Mouse (Mus musculus): ENCODE data around the gene Itgav. TPM values are rescaled to one million over a fixed set of nuclear protein-coding genes. Genes with fewer than 3 reads are reported as not detected.

The Itgav gene
- polyA plus RNA-seq, 1 experiment from 2014 or later, result 36.7 TPM

DNA sequence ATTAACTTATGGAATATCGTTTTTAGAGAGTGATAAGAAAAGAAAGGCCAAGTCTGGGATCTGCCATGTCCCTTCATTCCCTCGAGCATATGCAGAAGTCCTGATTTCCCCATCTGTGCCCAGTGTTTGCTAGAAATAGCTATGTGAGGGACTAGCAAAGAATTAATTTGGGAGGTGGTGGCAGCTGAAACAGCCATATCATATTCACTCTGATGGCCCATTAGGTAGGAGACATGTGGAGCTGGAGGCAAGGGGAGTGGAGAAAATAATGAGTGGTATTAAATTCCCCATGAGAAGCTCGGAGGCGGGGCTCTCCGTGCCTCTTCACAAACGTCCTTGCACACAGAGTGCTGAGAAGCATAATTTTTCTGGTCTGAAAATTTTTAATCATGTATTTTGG lies 92.0 kb downstream of the Itgav start:
- no peak overlapping the region for H3K27ac ChIP-seq
- H3K4me2 ChIP-seq (replicated peaks), result peak overlapping the region; percentile 28; the same call in 1 of the 2 replicates
- DNase-seq (ENCODE audit: low spot score), result no peak

GRCm38 (mm10) chr2:83825161-83825560 lies 101.0 kb downstream of the Itgav start:
- Histone ChIP-seq H3K4me3 (replicated peaks; ENCODE audit: low read length) (no peak overlapping the region), H3K27ac (peak overlapping the region; percentile 7; the same call in 1 of the 2 replicates), H3K4me2 (replicated peaks) (no peak overlapping the region), H3K36me3 (replicated peaks; ENCODE audit: control insufficient read depth, insufficient read depth) (no peaks in the 10 kb centered on the region), H3K9me3 (ENCODE audit: control insufficient read depth, low read length) (no peaks in the 10 kb centered on the region), H3K9ac (no peak overlapping the region), H3K4me1 (replicated peaks; ENCODE audit: control insufficient read depth, insufficient read depth, low read length) (peaks cover 21% of the 10 kb centered on the region), H3K27me3 (ENCODE audit: control insufficient read depth, insufficient read depth, low read length) (no peaks in the 10 kb centered on the region)
- no peak for ATAC-seq (ENCODE audit: low FRiP score)
- WGBS, result 45% methylated on average over 5 of the region's 5 CpGs
- peak; percentile 22 for DNase-seq (ENCODE audit: low spot score)

More for the DNA sequence above, 92.0 kb downstream of the Itgav start:
- ATAC-seq (ENCODE audit: low FRiP score), result no peak
- Histone ChIP-seq H3K4me1 (replicated peaks; ENCODE audit: control insufficient read depth, insufficient read depth, low read length) (peaks cover 28% of the 10 kb centered on the region), H3K9me3 (ENCODE audit: control insufficient read depth, low read length) (no peaks in the 10 kb centered on the region), H3K4me3 (replicated peaks; ENCODE audit: low read length) (no peak overlapping the region), H3K9ac (no peak overlapping the region), H3K36me3 (replicated peaks; ENCODE audit: control insufficient read depth, insufficient read depth) (no peaks in the 10 kb centered on the region), H3K27me3 (ENCODE audit: control insufficient read depth, insufficient read depth, low read length) (no peaks in the 10 kb centered on the region)
- 48% methylated on average over 6 of the region's 6 CpGs for WGBS

- no peak overlapping the region for H3K4me3 ChIP-seq (replicated peaks; ENCODE audit: low read length)
- peaks cover 21% of the 10 kb centered on the region for H3K4me1 ChIP-seq (replicated peaks; ENCODE audit: control insufficient read depth, insufficient read depth, low read length)
- 12% methylated on average over 3 of the region's 3 CpGs for WGBS
- DNase-seq (ENCODE audit: low spot score) (no peak), ATAC-seq (ENCODE audit: low FRiP score) (no peak)
- H3K9me3 ChIP-seq (ENCODE audit: control insufficient read depth, low read length), result no peaks in the 10 kb centered on the region
- H3K36me3 ChIP-seq (replicated peaks; ENCODE audit: control insufficient read depth, insufficient read depth), result no peaks in the 10 kb centered on the region
- no peaks in the 10 kb centered on the region for H3K27me3 ChIP-seq (ENCODE audit: control insufficient read depth, insufficient read depth, low read length)
- peak overlapping the region; percentile 85 for H3K27ac ChIP-seq
- peak overlapping the region; percentile 40; the same call in 1 of the 2 replicates for H3K9ac ChIP-seq
- peak overlapping the region; percentile 23 for H3K4me2 ChIP-seq (replicated peaks)
Measured at GRCm38 (mm10) chr2:83828895-83829539, 104.8 kb downstream of the Itgav start.

GRCm38 (mm10) chr2:83832903-83833302 lies 108.7 kb downstream of the Itgav start:
- H3K4me2 ChIP-seq (replicated peaks), result no peak overlapping the region
- 74% methylated on average over 4 of the region's 4 CpGs for WGBS
- peaks cover 24% of the 10 kb centered on the region for H3K4me1 ChIP-seq (replicated peaks; ENCODE audit: control insufficient read depth, insufficient read depth, low read length)
- no peaks in the 10 kb centered on the region for H3K9me3 ChIP-seq (ENCODE audit: control insufficient read depth, low read length)
- no peak overlapping the region for H3K9ac ChIP-seq
- H3K27ac ChIP-seq, result no peak overlapping the region
- ATAC-seq (ENCODE audit: low FRiP score) (no peak), DNase-seq (ENCODE audit: low spot score) (no peak)
- H3K36me3 ChIP-seq (replicated peaks; ENCODE audit: control insufficient read depth, insufficient read depth), result no peaks in the 10 kb centered on the region
- H3K27me3 ChIP-seq (ENCODE audit: control insufficient read depth, insufficient read depth, low read length), result no peaks in the 10 kb centered on the region
- no peak overlapping the region for H3K4me3 ChIP-seq (replicated peaks; ENCODE audit: low read length)

DNA sequence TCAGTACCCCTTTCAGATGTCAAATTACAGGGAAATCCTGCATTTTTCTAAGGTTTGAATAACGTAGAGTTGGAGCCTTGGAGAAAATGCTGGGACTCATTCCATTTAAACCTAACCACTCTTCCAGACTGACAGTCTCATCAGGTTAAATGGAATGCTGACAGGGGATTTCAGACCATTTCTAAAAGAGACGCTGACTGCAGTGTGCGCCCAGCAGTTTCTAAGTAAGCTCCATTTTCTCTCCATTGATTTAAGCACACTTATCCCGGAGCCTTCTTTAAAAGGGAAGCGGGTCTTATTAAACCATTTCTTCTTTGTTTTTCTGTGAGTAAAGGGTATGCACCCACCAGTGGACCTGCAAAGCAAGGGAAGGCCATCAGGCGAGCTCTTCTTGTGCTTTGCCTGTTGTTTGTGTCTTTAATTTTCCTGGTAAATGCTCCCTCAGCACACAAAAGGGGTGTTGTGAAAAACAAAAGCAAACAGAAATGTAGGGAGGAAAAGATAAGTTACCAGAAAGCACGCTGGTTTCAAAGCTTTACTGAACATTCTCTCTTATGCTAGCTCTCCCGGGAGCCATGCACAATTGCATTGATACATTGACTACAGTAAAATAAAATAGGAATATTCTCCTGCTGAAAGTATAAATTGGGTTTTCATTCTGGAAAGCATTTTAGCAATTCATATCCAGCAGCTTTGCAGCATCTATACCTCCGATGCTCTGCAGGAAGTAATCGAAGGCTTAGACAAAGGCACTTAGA lies 111.3 kb downstream of the Itgav start:
- peak overlapping the region; percentile 87 for H3K27ac ChIP-seq
- no peaks in the 10 kb centered on the region for H3K36me3 ChIP-seq (replicated peaks; ENCODE audit: control insufficient read depth, insufficient read depth)
- no peaks in the 10 kb centered on the region for H3K9me3 ChIP-seq (ENCODE audit: control insufficient read depth, low read length)
- H3K4me3 ChIP-seq (replicated peaks; ENCODE audit: low read length), result no peak overlapping the region
- peaks cover 14% of the 10 kb centered on the region for H3K4me1 ChIP-seq (replicated peaks; ENCODE audit: control insufficient read depth, insufficient read depth, low read length)
- peak overlapping the region; percentile 48; the same call in 1 of the 2 replicates for H3K9ac ChIP-seq
- ATAC-seq (ENCODE audit: low FRiP score), result peak; percentile 29; the same call in 1 of the 2 replicates
- 43% methylated on average over 10 of the region's 10 CpGs for WGBS
- H3K27me3 ChIP-seq (ENCODE audit: control insufficient read depth, insufficient read depth, low read length), result no peaks in the 10 kb centered on the region
- H3K4me2 ChIP-seq (replicated peaks), result peak overlapping the region; percentile 36
- DNase-seq (ENCODE audit: low spot score), result peak; percentile 50

- Histone ChIP-seq H3K27ac (no peak overlapping the region), H3K36me3 (replicated peaks; ENCODE audit: control insufficient read depth, insufficient read depth) (no peaks in the 10 kb centered on the region), H3K9ac (no peak overlapping the region), H3K4me1 (replicated peaks; ENCODE audit: control insufficient read depth, insufficient read depth, low read length) (no peaks in the 10 kb centered on the region), H3K9me3 (ENCODE audit: control insufficient read depth, low read length) (no peaks in the 10 kb centered on the region), H3K27me3 (ENCODE audit: control insufficient read depth, insufficient read depth, low read length) (no peaks in the 10 kb centered on the region), H3K4me3 (replicated peaks; ENCODE audit: low read length) (no peak overlapping the region), H3K4me2 (replicated peaks) (no peak overlapping the region)
- DNase-seq (ENCODE audit: low spot score) (peak; percentile 16), ATAC-seq (ENCODE audit: low FRiP score) (no peak)
- 91% methylated on average over 3 of the region's 3 CpGs for WGBS
Measured at GRCm38 (mm10) chr2:83848495-83848894, 124.3 kb downstream of the Itgav start.

DNA sequence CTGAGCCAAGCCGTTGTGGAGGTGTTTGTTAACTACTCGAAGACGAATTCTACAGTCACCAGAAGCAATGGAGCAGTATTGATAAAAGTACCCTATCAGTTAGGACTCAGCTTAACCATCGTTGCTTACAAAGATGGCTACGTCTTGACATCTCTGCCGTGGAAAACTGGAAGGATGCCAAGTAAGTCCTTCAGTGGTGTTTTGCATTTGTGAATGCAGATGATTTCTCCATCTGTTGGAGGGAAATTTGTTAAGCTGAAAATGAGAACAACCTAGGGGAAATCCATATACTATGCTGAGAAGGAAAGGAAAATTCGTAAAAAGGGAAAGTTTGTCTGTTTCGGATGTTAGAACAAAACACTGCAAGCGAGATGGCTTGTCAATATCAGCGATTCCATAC lies 129.2 kb downstream of the Itgav start:
- H3K27ac ChIP-seq, result no peak overlapping the region
- no peaks in the 10 kb centered on the region for H3K4me1 ChIP-seq (replicated peaks; ENCODE audit: control insufficient read depth, insufficient read depth, low read length)
- ATAC-seq (ENCODE audit: low FRiP score), result no peak
- H3K27me3 ChIP-seq (ENCODE audit: control insufficient read depth, insufficient read depth, low read length), result no peaks in the 10 kb centered on the region
- no peak overlapping the region for H3K4me2 ChIP-seq (replicated peaks)
- no peak overlapping the region for H3K4me3 ChIP-seq (replicated peaks; ENCODE audit: low read length)
- H3K9me3 ChIP-seq (ENCODE audit: control insufficient read depth, low read length), result no peaks in the 10 kb centered on the region
- H3K9ac ChIP-seq, result no peak overlapping the region
- 82% methylated on average over 10 of the region's 10 CpGs for whole genome bisulfite sequencing
- no peak for DNase-seq (ENCODE audit: low spot score)
- H3K36me3 ChIP-seq (replicated peaks; ENCODE audit: control insufficient read depth, insufficient read depth), result peaks cover 11% of the 10 kb centered on the region; the same call in 1 of the 2 replicates

DNA sequence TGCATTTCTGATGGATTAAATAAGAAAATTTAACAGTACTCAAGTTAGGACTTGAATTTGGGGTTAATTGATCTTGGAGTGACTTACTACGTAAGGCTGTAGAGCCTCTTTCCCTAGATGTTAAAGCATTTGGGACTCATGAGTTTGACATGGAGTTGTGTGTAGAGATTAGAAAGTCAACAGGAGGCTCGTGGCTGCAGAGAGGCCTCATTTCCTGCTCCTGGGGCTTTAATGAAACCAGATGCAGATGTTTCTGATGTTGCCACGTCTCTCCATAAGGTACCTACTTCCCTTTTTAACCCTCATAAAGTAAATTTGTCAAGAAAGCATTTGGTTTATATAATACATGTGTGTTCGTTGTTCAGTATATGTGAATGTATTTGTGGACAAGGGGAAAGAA lies 132.0 kb downstream of the Itgav start:
- DNase-seq (ENCODE audit: low spot score) (no peak), ATAC-seq (ENCODE audit: low FRiP score) (no peak)
- Histone ChIP-seq H3K9me3 (ENCODE audit: control insufficient read depth, low read length) (no peaks in the 10 kb centered on the region), H3K9ac (no peak overlapping the region), H3K4me2 (replicated peaks) (no peak overlapping the region), H3K4me3 (replicated peaks; ENCODE audit: low read length) (no peak overlapping the region), H3K27me3 (ENCODE audit: control insufficient read depth, insufficient read depth, low read length) (no peaks in the 10 kb centered on the region), H3K36me3 (replicated peaks; ENCODE audit: control insufficient read depth, insufficient read depth) (peaks cover 26% of the 10 kb centered on the region), H3K27ac (no peak overlapping the region), H3K4me1 (replicated peaks; ENCODE audit: control insufficient read depth, insufficient read depth, low read length) (no peaks in the 10 kb centered on the region)
- 80% methylated on average over 4 of the region's 4 CpGs for whole genome bisulfite sequencing
